Mouse (Mus musculus): ENCODE data around the gene Oas2.

DNA sequence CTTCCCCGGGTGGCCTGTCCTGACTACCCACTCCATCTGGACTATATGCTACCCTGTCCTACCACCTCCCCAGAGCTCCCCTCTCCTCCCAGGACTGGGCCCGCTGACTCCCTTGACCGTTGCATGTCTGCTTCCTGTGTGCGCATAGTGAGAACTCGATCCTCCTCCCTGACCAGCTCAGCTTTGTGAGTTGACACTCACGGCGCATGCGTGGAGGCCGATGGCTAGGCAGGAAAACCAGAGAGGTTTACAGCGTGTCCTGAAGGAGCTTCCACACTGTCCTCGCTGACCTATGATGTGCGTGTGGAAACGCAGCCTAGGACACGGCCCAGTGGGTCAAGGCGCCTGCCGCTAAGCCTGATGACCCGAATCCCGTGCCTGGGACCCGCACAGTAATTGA, 57.6 kb downstream of the Oas2 start:
- TF ChIP-seq POLR2A (IDR thresholded peaks at IDR 0.05; ENCODE audit: control insufficient read depth, extremely low read depth, insufficient read depth, low read length, poor library complexity), result no peak
- TF ChIP-seq CTCF (IDR thresholded peaks at IDR 0.05; ENCODE audit: borderline replicate concordance, control insufficient read depth, extremely low read depth, insufficient read depth, low read length, poor library complexity), result no peak
